Comparison of ENCODE assay signal across 8 mouse cellular contexts in the genomic region with DNA sequence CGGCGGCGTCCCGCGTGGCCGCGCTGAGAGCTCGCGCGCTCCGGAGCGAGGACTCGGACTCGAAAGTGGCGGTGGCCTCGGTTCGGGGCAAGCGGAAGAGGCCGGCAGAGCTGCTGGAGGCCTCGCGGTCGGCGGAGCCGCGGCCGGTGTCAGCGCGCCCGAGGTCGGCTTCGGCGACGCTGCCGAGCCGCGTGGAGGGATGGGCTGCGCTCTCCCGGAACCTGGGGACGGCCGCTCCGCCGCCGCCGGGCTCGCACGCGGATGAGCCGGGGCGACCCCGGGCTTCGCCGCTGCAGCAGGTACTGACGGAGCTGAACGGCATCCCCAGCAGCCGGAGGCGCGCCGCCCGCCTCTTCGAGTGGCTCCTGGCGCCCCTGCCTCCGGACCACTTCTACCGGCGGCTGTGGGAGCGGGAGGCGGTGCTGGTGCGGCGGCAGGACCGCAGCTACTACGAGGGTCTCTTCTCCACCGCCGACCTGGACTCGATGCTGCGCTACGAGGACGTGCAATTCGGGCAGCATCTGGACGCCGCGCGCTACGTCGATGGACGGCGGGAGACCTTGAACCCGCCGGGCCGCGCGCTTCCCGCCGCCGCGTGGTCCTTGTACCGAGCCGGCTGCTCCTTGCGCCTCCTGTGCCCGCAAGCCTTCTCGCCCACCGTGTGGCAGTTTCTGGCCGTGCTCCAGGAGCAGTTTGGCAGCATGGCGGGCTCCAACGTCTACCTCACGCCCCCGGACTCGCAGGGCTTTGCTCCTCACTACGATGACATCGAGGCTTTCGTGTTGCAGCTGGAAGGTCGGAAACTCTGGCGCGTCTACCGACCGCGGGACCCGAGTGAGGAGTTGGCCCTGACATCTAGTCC. TPM values are rescaled to one million over a fixed set of nuclear protein-coding genes. Genes with fewer than 3 reads are reported as not detected.
DNase-seq lines count a peak whose midpoint lies in the region; ATAC-seq and TF ChIP-seq lines count a peak whose summit lies in the region.

No protein-coding gene starts in this region.

- DNase-seq in heart, adult 11 months, result peak; percentile 91
- no peak for DNase-seq in heart, adult 8-10 months (ENCODE audit: low spot score)
- peak; percentile 77 for DNase-seq in brain, embryonic 14.5 days (ENCODE audit: low read depth)
- DNase-seq in forebrain, embryonic 10.5 days (ENCODE audit: extremely low spot score, low spot score), result peak; percentile 63
- peak; percentile 62 for DNase-seq in hindbrain, embryonic 10.5 days (ENCODE audit: low spot score)
- peak; percentile 65 to 69 for DNase-seq in left cerebral cortex, adult 2 months (ENCODE audit: extremely low spot score in 1 of 2, low spot score in 2 of 2)
- DNase-seq in right cerebral cortex, postnatal 14 days, result peak; percentile 74

- intact Hi-C loops in left cerebral cortex, adult 2 months (cut with DNase I), result loop anchor here (2.0 to 5.0 kb wide), 2 partner anchors 28 to 234 kb away; no protein-coding TSS in a partner anchor

- no peak for TF ChIP-seq CTCF in brain, embryonic 14.5 days (IDR thresholded peaks at IDR 0.05; ENCODE audit: borderline replicate concordance, extremely low read depth, insufficient read depth, insufficient read length)
- no peak for TF ChIP-seq CTCF in left cerebral cortex, adult 2 months (IDR thresholded peaks at IDR 0.05)

- H3K4me1 ChIP-seq in forebrain, embryonic 10.5 days, result peaks cover 37% of the 10 kb centered on the region
- H3K4me1 ChIP-seq in hindbrain, embryonic 10.5 days (replicated peaks), result peaks cover 46% of the 10 kb centered on the region

- H3K9me3 ChIP-seq in forebrain, embryonic 10.5 days, result 0 out of 2 replicates have a peak, but pooled peaks cover 4% of the 10 kb centered on the region
- H3K9me3 ChIP-seq in hindbrain, embryonic 10.5 days, result no peaks in the 10 kb centered on the region

- TF ChIP-seq POLR2A in brain, embryonic 14.5 days (IDR thresholded peaks at IDR 0.05; ENCODE audit: borderline replicate concordance, extremely low read depth, insufficient read depth, insufficient read length, poor library complexity, severe bottlenecking), result no peak

- under 1% methylated on average over 116 of the region's 116 CpGs for WGBS in forebrain, embryonic 10.5 days
- WGBS in hindbrain, embryonic 10.5 days, result under 1% methylated on average over 116 of the region's 116 CpGs

- H3K27ac ChIP-seq in forebrain, embryonic 10.5 days, result peak overlapping the region; percentile 95
- peak overlapping the region; percentile 93 for H3K27ac ChIP-seq in hindbrain, embryonic 10.5 days
- peak overlapping the region; percentile 84 for H3K27ac ChIP-seq in left cerebral cortex, adult 2 months

- peaks cover 42% of the 10 kb centered on the region for H3K36me3 ChIP-seq in forebrain, embryonic 10.5 days (replicated peaks)
- peaks cover 39% of the 10 kb centered on the region for H3K36me3 ChIP-seq in hindbrain, embryonic 10.5 days

- H3K4me3 ChIP-seq in forebrain, embryonic 10.5 days, result peak overlapping the region; percentile 82
- H3K4me3 ChIP-seq in hindbrain, embryonic 10.5 days, result peak overlapping the region; percentile 78
- H3K4me3 ChIP-seq in left cerebral cortex, adult 2 months, result peak overlapping the region; percentile 72

- no peaks in the 10 kb centered on the region for H3K27me3 ChIP-seq in forebrain, embryonic 10.5 days (ENCODE audit: poor library complexity, severe bottlenecking)
- no peaks in the 10 kb centered on the region for H3K27me3 ChIP-seq in hindbrain, embryonic 10.5 days (ENCODE audit: insufficient read depth, poor library complexity, severe bottlenecking)

- peak; percentile 42 for ATAC-seq in megakaryocyte-erythroid progenitor cell, adult 5-6 weeks (replicated peaks; ENCODE audit: low FRiP score, low TSS enrichment, poor library complexity, severe bottlenecking)

RNA-seq across cellular contexts. Expression of gene Riox1, which starts 0.7 kb away (rescaled TPM):
- 1 to 10 TPM; 4.3 to 5.9 (median 4.7) TPM for total RNA-seq in heart, adult 8-10 months (2022)
- 16.4 and 19.2 TPM in 2 replicates for polyA plus RNA-seq in brain, embryonic 14.5 days (2012; rRNA removed)
- polyA plus RNA-seq in forebrain, embryonic 10.5 days (2016; fragmentation: Nextera tagmentation; extraction: Ambion mirVana), result 14.3 and 15.4 TPM in 2 replicates
- polyA plus RNA-seq in hindbrain, embryonic 10.5 days (2016; fragmentation: Nextera tagmentation; extraction: Ambion mirVana), result 16.8 and 17.6 TPM in 2 replicates
- 10 to 100 TPM; 18.5 to 18.8 TPM for total RNA-seq in left cerebral cortex, adult 2 months (2021)
- 15.3 and 18.2 TPM in 2 replicates for total RNA-seq in megakaryocyte-erythroid progenitor cell, adult 5-6 weeks (2014; fragmentation: Nextera tagmentation)
- 12.5 and 15.5 TPM in 2 replicates for total RNA-seq in megakaryocyte-erythroid progenitor cell, adult 5-6 weeks (2017)

RNA-seq across cellular contexts. Expression of gene Numb, which starts 29.3 kb away (rescaled TPM):
- 10 to 100 TPM; 27.6 to 36.5 (median 29.3) TPM for total RNA-seq in heart, adult 8-10 months (2022)
- polyA plus RNA-seq in brain, embryonic 14.5 days (2012; rRNA removed), result 36.7 and 44.7 TPM in 2 replicates
- 35.5 and 37.1 TPM in 2 replicates for polyA plus RNA-seq in forebrain, embryonic 10.5 days (2016; fragmentation: Nextera tagmentation; extraction: Ambion mirVana)
- polyA plus RNA-seq in hindbrain, embryonic 10.5 days (2016; fragmentation: Nextera tagmentation; extraction: Ambion mirVana), result 27.8 and 39.1 TPM in 2 replicates
- 10 to 100 TPM; 70.0 to 81.1 TPM for total RNA-seq in left cerebral cortex, adult 2 months (2021)
- 14.6 and 24.8 TPM in 2 replicates for total RNA-seq in megakaryocyte-erythroid progenitor cell, adult 5-6 weeks (2014; fragmentation: Nextera tagmentation)
- 8.8 and 11.7 TPM in 2 replicates for total RNA-seq in megakaryocyte-erythroid progenitor cell, adult 5-6 weeks (2017)

RNA-seq across cellular contexts. Expression of gene Heatr4, which starts 33.6 kb away (rescaled TPM):
- not detected for total RNA-seq in heart, adult 8-10 months (2022)
- not detected in 2 replicates for polyA plus RNA-seq in brain, embryonic 14.5 days (2012; rRNA removed)
- polyA plus RNA-seq in forebrain, embryonic 10.5 days (2016; fragmentation: Nextera tagmentation; extraction: Ambion mirVana), result not detected in 2 replicates
- not detected in 2 replicates for polyA plus RNA-seq in hindbrain, embryonic 10.5 days (2016; fragmentation: Nextera tagmentation; extraction: Ambion mirVana)
- not detected for total RNA-seq in left cerebral cortex, adult 2 months (2021)
- not detected in 2 replicates for total RNA-seq in megakaryocyte-erythroid progenitor cell, adult 5-6 weeks (2014; fragmentation: Nextera tagmentation)
- total RNA-seq in megakaryocyte-erythroid progenitor cell, adult 5-6 weeks (2017), result not detected in 2 replicates

RNA-seq across cellular contexts. Expression of gene Acot2, which starts 36.6 kb away (rescaled TPM):
- 100 to 1,000 TPM; 102 to 134 (median 110) TPM for total RNA-seq in heart, adult 8-10 months (2022)
- 3.1 and 4.5 TPM in 2 replicates for polyA plus RNA-seq in brain, embryonic 14.5 days (2012; rRNA removed)
- polyA plus RNA-seq in forebrain, embryonic 10.5 days (2016; fragmentation: Nextera tagmentation; extraction: Ambion mirVana), result 14.9 and 16.0 TPM in 2 replicates
- polyA plus RNA-seq in hindbrain, embryonic 10.5 days (2016; fragmentation: Nextera tagmentation; extraction: Ambion mirVana), result 15.5 and 20.0 TPM in 2 replicates
- total RNA-seq in left cerebral cortex, adult 2 months (2021), result 10 to 100 TPM in 1 of 2 experiments, 1 to 10 TPM in 1; 9.5 to 10.4 TPM
- total RNA-seq in megakaryocyte-erythroid progenitor cell, adult 5-6 weeks (2014; fragmentation: Nextera tagmentation), result 10.3 and 11.5 TPM in 2 replicates
- total RNA-seq in megakaryocyte-erythroid progenitor cell, adult 5-6 weeks (2017), result 17.8 and 18.6 TPM in 2 replicates

RNA-seq across cellular contexts. Expression of gene Acot1, which starts 58.2 kb away (rescaled TPM):
- total RNA-seq in heart, adult 8-10 months (2022), result 10 to 100 TPM; 29.0 to 59.1 (median 44.3) TPM
- 45.3 and 47.0 TPM in 2 replicates for polyA plus RNA-seq in brain, embryonic 14.5 days (2012; rRNA removed)
- polyA plus RNA-seq in forebrain, embryonic 10.5 days (2016; fragmentation: Nextera tagmentation; extraction: Ambion mirVana), result 22.4 and 23.5 TPM in 2 replicates
- polyA plus RNA-seq in hindbrain, embryonic 10.5 days (2016; fragmentation: Nextera tagmentation; extraction: Ambion mirVana), result 39.8 and 45.3 TPM in 2 replicates
- 10 to 100 TPM; 12.8 to 13.3 TPM for total RNA-seq in left cerebral cortex, adult 2 months (2021)
- total RNA-seq in megakaryocyte-erythroid progenitor cell, adult 5-6 weeks (2014; fragmentation: Nextera tagmentation), result not detected in 2 replicates
- 4.4 and 5.9 TPM in 2 replicates for total RNA-seq in megakaryocyte-erythroid progenitor cell, adult 5-6 weeks (2017)
